Mouse (Mus musculus) bone marrow, adult 2 months (tissue): ENCODE results near the gene Slc32a1.

Experiments
- CTCF ChIP-seq: fragments of 200-500 bp; IDR thresholded peaks from 2 replicates; pipeline ENCODE4 v1.5.1; 2011; ENCODE audit warnings: low read length, control low read depth; ENCODE audit not compliant: control insufficient read depth, insufficient read depth
- POLR2A ChIP-seq: fragments of 200-500 bp; IDR thresholded peaks from 2 replicates; pipeline ENCODE4 v1.6.1; 2011; ENCODE audit warnings: low read depth, mild to moderate bottlenecking, control low read depth, low read length, borderline replicate concordance; ENCODE audit not compliant: control insufficient read depth

DNA sequence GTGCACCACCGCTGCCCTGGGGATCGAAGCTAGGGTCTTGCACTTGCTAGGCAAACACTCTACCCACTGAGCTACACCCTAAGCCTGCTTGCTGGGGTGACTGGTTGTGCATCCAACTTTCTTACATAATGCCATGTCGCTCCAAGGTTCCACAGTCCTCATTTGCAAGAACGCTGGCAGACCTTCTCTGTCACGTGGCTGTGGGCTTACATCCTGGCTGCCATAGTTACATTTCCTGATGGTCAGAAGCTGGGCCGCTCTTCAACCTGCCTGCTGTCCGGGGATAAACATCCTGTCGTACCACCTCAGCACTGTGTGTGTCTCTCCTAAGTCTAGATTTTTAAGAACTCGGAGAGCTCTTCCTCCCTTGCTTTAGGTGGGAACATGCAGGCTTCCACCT is 44.1 kb downstream of the Slc32a1 start:
- TF ChIP-seq CTCF (no peak), POLR2A (no peak)
